Mouse (Mus musculus) embryonic facial prominence, embryonic 13.5 days (tissue): Measurements from ENCODE around the gene Rpl7a. TPM values are rescaled to one million over a fixed set of nuclear protein-coding genes. Genes with fewer than 3 reads are reported as not detected.
"Not testable (repeated sequence)": the region's sequence is repeated elsewhere in the genome, so short reads cannot be mapped to it uniquely, and the experiment has no call there.

ENCODE experiments used
- ATAC-seq: fragments of 200-750 bp; cut with Nextera tagmentation; 2 replicates; pipeline ENCODE4 v1.8.0; 2017; ENCODE audit warnings: low read depth; ENCODE audit not compliant: insufficient number of reproducible peaks, insufficient read depth, low FRiP score, low TSS enrichment
- H3K27ac ChIP-seq: fragments of 300-500 bp; sonication (generic); 2 replicates; pipeline ENCODE4 v1.5.1; 2015; ENCODE audit warnings: moderate library complexity, mild to moderate bottlenecking, inconsistent platforms
- H3K27me3 ChIP-seq: fragments of 300-500 bp; sonication (generic); 2 replicates; pipeline ENCODE4 v1.6.1; 2015; ENCODE audit warnings: mild to moderate bottlenecking, inconsistent platforms
- H3K36me3 ChIP-seq: fragments of 300-500 bp; sonication (generic); 2 replicates; pipeline ENCODE4 v1.6.1; 2015; ENCODE audit warnings: mild to moderate bottlenecking, inconsistent platforms
- H3K4me1 ChIP-seq: fragments of 300-500 bp; sonication (generic); 2 replicates; pipeline ENCODE4 v1.6.1; 2015; ENCODE audit warnings: inconsistent platforms
- H3K4me2 ChIP-seq: fragments of 300-500 bp; sonication (generic); 2 replicates; pipeline ENCODE4 v1.6.1; 2015; ENCODE audit warnings: moderate library complexity, mild to moderate bottlenecking, inconsistent platforms
- H3K4me3 ChIP-seq: fragments of 300-500 bp; sonication (generic); 2 replicates; pipeline ENCODE4 v1.5.1; 2015; ENCODE audit warnings: mild to moderate bottlenecking, inconsistent platforms
- H3K9ac ChIP-seq: fragments of 300-500 bp; sonication (generic); 2 replicates; pipeline ENCODE4 v1.6.1; 2015; ENCODE audit warnings: mild to moderate bottlenecking, inconsistent platforms
- H3K9me3 ChIP-seq: fragments of 300-500 bp; sonication (generic); 2 replicates; pipeline ENCODE4 v1.6.1; 2016; ENCODE audit warnings: inconsistent platforms
- WGBS: fragments of 180-500 bp; shearing (Covaris S2); methylation state at CpG from one replicate; pipeline ENCODE4 v1.1.7; 2015; ENCODE audit warnings: mixed read lengths; 5-methylcytosine and 5-hydroxymethylcytosine counted together
- polyA plus RNA-seq: library from polyadenylated mRNA; unstranded; fragments of >200 nt; fragmentation: Nextera tagmentation; extraction: Ambion mirVana; gene quantifications from 2 replicates; pipeline ENCODE4 v1.2.1, GENCODE M21; 2015

Gene Rpl7a
- polyA plus RNA-seq = 596 and 711 TPM in 2 replicates

- peak; percentile 87 for ATAC-seq
- Histone ChIP-seq H3K4me2 (peak within 1 kb of the TSS; percentile 99), H3K36me3 (peaks cover 66% of the 10 kb centered on the region), H3K27ac (peak within 1 kb of the TSS; percentile 93), H3K27me3 (no peaks in the 10 kb centered on the region), H3K4me1 (peaks cover 44% of the 10 kb centered on the region), H3K9ac (peak within 1 kb of the TSS; percentile 99), H3K4me3 (peak within 1 kb of the TSS; percentile 88), H3K9me3 (no peaks in the 10 kb centered on the region)
- WGBS = under 1% methylated on average over 74 of the region's 74 CpGs
Measured at GRCm38 (mm10) chr2:26910124-26910993, at the start of gene Rpl7a, which contains the start of gene Med22. Gene Rpl7a (plus strand): TSS chr2:26910764. Gene Med22 (minus strand): TSS chr2:26910677.

- Histone ChIP-seq H3K27me3 (0 out of 2 replicates have a peak, but pooled peaks cover 2% of the 10 kb centered on the region), H3K4me3 (no peak overlapping the region), H3K4me2 (no peak overlapping the region), H3K4me1 (no peaks in the 10 kb centered on the region), H3K9me3 (no peaks in the 10 kb centered on the region), H3K27ac (no peak overlapping the region), H3K9ac (no peak overlapping the region), H3K36me3 (no peaks in the 10 kb centered on the region)
- WGBS = 74% methylated on average over 3 of the region's 3 CpGs
- ATAC-seq = no peak
Measured at GRCm38 (mm10) chr2:26862856-26863255, 47.7 kb upstream of the Rpl7a start.

DNA sequence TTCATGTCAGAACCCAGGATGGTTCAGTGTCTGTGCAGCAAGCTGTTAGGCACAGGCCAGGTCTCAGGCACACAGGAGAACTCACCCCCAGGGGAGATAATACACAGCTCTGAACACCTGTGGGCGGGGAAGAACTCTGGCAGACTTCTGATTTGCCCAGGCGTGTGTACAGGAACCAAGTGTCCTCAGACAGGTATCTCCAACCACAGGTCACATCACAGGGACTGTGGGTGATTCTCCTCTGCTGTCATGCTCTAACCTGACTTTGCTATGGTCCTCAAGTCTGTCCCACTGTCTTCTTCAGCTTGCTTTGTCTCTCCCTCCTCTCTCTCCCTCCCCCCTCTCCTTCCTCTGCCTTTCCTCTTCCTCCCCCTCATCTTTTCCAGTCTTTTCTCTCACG, 45.7 kb upstream of the Rpl7a start, which contains the start of gene Abo:
TSS of gene Abo (minus strand) at position 101 of the 400 bp plus-strand sequence.
- Histone ChIP-seq H3K4me3 (no peak within 1 kb of the TSS), H3K4me1 (no peaks in the 10 kb centered on the region), H3K4me2 (no peak within 1 kb of the TSS), H3K9ac (0 out of 2 replicates have a peak within 1 kb of the TSS, but pooled peaks have one; percentile 32), H3K27ac (no peak within 1 kb of the TSS), H3K27me3 (0 out of 2 replicates have a peak, but pooled peaks cover 2% of the 10 kb centered on the region), H3K9me3 (no peaks in the 10 kb centered on the region), H3K36me3 (no peaks in the 10 kb centered on the region)
- ATAC-seq = no peak
- 70% methylated on average over 3 of the region's 3 CpGs for WGBS

DNA sequence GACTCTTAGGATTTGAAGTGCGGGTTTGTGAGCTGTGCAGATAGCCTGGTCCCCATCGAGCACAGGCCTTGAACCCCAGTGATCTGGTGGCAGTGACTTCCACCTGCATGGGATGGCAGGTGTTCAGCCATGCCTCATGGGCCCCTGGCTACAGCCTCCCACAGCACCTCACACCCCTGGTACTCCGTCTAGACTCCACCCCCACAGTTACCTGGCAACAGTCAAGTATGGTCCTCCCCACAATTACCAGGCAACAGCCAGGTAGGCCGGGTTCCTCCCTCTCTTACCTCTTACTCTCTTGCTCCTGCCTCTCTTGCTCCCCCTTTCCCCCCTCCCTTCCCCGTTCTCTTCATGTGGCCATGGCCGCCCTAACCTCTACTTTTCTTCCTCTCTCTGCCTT, 39.9 kb upstream of the Rpl7a start:
- WGBS = 63% methylated on average over 6 of the region's 6 CpGs

GRCm38 (mm10) chr2:26878571-26878970, 32.0 kb upstream of the Rpl7a start:
- no peaks in the 10 kb centered on the region for H3K27me3 ChIP-seq
- no peak for ATAC-seq
- H3K9me3 ChIP-seq = no peaks in the 10 kb centered on the region; the same call in 1 of the 2 replicates
- no peaks in the 10 kb centered on the region for H3K4me1 ChIP-seq
- no peak overlapping the region for H3K4me3 ChIP-seq
- H3K4me2 ChIP-seq = no peak overlapping the region
- H3K9ac ChIP-seq = no peak overlapping the region
- H3K36me3 ChIP-seq = no peaks in the 10 kb centered on the region
- H3K27ac ChIP-seq = no peak overlapping the region

More for the DNA sequence above, 39.9 kb upstream of the Rpl7a start:
- Histone ChIP-seq H3K9me3 (no peaks in the 10 kb centered on the region), H3K4me2 (no peak overlapping the region), H3K9ac (no peak overlapping the region), H3K4me3 (no peak overlapping the region), H3K27ac (no peak overlapping the region), H3K36me3 (no peaks in the 10 kb centered on the region), H3K4me1 (no peaks in the 10 kb centered on the region), H3K27me3 (no peaks in the 10 kb centered on the region)
- no peak for ATAC-seq

- not testable (repeated sequence) for H3K27ac ChIP-seq, H3K27me3 ChIP-seq, H3K9me3 ChIP-seq, H3K4me1 ChIP-seq, ATAC-seq, H3K4me3 ChIP-seq, H3K9ac ChIP-seq, H3K4me2 ChIP-seq
- WGBS = 81% methylated on average over 2 of the region's 2 CpGs
- H3K36me3 ChIP-seq = peaks cover 31% of the 10 kb centered on the region
Measured at GRCm38 (mm10) chr2:26885541-26885940, 25.0 kb upstream of the Rpl7a start.

- H3K4me3 ChIP-seq, H3K4me1 ChIP-seq, H3K27me3 ChIP-seq, H3K27ac ChIP-seq, H3K9ac ChIP-seq, H3K4me2 ChIP-seq, H3K9me3 ChIP-seq, ATAC-seq: not testable (repeated sequence)
- peaks cover 37% of the 10 kb centered on the region for H3K36me3 ChIP-seq
- 64% methylated on average over 4 of the region's 4 CpGs for WGBS
Measured at GRCm38 (mm10) chr2:26886170-26886569, 24.4 kb upstream of the Rpl7a start.

- no peaks in the 10 kb centered on the region for H3K4me1 ChIP-seq
Measured at GRCm38 (mm10) chr2:26895898-26896297, 14.7 kb upstream of the Rpl7a start.

GRCm38 (mm10) chr2:26900731-26901130, 9.8 kb upstream of the Rpl7a start:
- no peak overlapping the region for H3K4me2 ChIP-seq
- peaks cover 20% of the 10 kb centered on the region for H3K4me1 ChIP-seq
- no peak overlapping the region for H3K9ac ChIP-seq
- 60% methylated on average over 1 of the region's 1 CpGs for WGBS
- no peak overlapping the region for H3K4me3 ChIP-seq
- H3K27me3 ChIP-seq = no peaks in the 10 kb centered on the region
- no peak for ATAC-seq
- H3K9me3 ChIP-seq = no peaks in the 10 kb centered on the region
- H3K36me3 ChIP-seq = peaks cover 59% of the 10 kb centered on the region
- no peak overlapping the region for H3K27ac ChIP-seq

More at GRCm38 (mm10) chr2:26895898-26896297, 14.7 kb upstream of the Rpl7a start:
- no peak overlapping the region for H3K4me2 ChIP-seq
- H3K9me3 ChIP-seq = no peaks in the 10 kb centered on the region
- H3K27ac ChIP-seq = no peak overlapping the region
- WGBS = 90% methylated on average over 4 of the region's 4 CpGs
- no peaks in the 10 kb centered on the region for H3K27me3 ChIP-seq
- H3K36me3 ChIP-seq = peaks cover 89% of the 10 kb centered on the region
- no peak overlapping the region for H3K9ac ChIP-seq
- no peak for ATAC-seq
- no peak overlapping the region for H3K4me3 ChIP-seq

DNA sequence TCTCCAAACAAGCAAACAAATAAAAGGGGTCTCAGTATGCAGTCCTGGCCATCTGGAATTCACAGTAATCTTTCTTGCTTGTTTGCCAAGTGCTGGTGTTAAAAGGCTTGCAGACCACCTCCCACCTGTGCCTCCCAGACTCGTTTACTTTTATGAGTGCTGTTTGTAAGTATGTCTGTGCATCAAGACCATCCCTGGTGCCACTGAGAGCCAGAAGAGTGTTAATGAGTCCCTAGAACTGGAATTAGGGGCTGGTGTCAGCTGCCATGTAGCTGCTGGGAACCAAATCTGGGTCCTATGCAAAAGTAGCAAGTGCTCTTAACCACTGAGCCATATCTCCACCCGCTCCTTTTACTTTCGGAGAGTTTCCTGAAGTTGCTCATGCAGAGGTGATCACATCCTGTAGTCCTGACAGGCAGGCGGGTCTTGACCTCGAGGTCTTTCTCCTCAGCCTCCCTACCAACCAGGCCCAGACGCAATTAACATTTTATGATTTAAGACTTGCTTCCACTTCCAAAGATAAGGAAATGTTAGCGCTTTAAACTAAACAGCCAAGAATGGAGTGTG, 8.6 kb upstream of the Rpl7a start:
- Histone ChIP-seq H3K27me3 (no peaks in the 10 kb centered on the region), H3K4me2 (peak overlapping the region; percentile 84), H3K9me3 (no peaks in the 10 kb centered on the region), H3K9ac (peak overlapping the region; percentile 85), H3K27ac (peak overlapping the region; percentile 91; the same call in 1 of the 2 replicates), H3K4me1 (peaks cover 20% of the 10 kb centered on the region), H3K36me3 (peaks cover 59% of the 10 kb centered on the region), H3K4me3 (peak overlapping the region; percentile 82)
- WGBS = 10% methylated on average over 7 of the region's 7 CpGs
- ATAC-seq = no peak

- Histone ChIP-seq H3K27me3 (no peaks in the 10 kb centered on the region), H3K4me3 (peak within 1 kb of the TSS; percentile 82), H3K4me1 (peaks cover 21% of the 10 kb centered on the region), H3K9me3 (no peaks in the 10 kb centered on the region), H3K9ac (peak within 1 kb of the TSS; percentile 85), H3K4me2 (peak within 1 kb of the TSS; percentile 84), H3K36me3 (peaks cover 59% of the 10 kb centered on the region), H3K27ac (peak within 1 kb of the TSS; percentile 91)
- under 1% methylated on average over 41 of the region's 41 CpGs for WGBS
- peak; percentile 88 for ATAC-seq
Measured at GRCm38 (mm10) chr2:26902467-26903220, 7.9 kb upstream of the Rpl7a start, which contains the start of gene Surf6. Gene Surf6 (minus strand): TSS chr2:26902879.
